Mouse (Mus musculus) thymus, postnatal 10 days (tissue): ENCODE results near the gene Hist1h2be.
"Not testable (repeated sequence)": the region's sequence is repeated elsewhere in the genome, so short reads cannot be mapped to it uniquely, and the experiment has no call there.

ENCODE experiments used
- DNase-seq, 2 experiments: peaks; one replicate each; pipeline ENCODE4 v3.0.0; 2021; ENCODE audit warnings: low spot score in 2 of 2

Hist1h2be gene

DNA sequence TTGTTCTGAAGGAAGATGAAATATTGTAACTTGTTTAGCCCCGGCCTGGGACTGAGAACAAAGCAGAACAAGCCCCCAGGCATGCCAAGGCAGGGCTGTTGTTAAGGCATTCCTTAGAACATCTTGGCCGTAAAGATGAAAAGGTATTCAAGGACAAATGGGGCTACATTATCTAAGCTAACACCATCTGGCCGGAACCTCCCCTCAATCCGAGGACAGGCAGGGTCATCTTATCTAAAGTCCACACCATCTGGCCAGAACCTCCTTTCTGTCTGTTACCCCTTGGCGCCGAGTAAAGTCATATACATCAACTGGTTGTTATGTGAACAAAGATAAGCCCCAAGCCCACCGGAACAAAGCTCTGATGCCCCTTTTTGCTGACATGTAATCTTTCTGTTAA, 29.0 kb downstream of the Hist1h2be start:
- not testable (repeated sequence) for DNase-seq

DNA sequence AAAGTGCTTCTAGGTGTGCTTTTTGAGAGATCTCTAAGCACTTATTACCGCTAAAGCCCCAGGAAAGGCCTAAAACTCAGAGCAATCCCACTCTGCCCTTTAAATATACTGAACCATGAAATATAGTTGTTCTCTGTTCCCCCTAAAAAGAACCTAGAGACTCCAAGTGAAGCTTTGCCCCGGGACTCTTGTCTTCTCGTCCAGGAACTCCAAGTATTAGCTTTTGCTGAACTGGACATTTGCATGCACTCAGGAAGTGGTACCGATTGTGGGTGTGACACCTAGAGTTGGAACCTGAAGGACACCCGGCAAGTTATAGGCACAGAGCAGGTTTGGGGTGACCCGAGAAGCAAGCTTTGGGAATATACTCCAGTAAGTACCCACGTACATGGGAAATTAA, 29.7 kb downstream of the Hist1h2be start:
- DNase-seq, result no peak

DNA sequence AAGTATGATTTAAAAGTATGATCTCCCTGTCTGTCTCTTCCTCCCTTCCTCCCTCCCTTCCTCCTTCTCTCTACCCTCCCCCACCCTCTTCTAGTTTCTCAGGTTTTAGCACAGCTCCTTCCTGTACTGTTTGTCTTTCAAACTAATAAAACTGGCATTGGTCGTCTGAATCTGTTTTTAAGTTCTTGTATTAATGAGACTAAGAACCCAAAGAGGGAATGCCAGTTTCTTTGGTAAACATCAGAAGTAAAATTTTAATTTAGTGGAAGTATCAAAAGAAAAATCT, 34.0 kb downstream of the Hist1h2be start:
- no peak for DNase-seq

DNA sequence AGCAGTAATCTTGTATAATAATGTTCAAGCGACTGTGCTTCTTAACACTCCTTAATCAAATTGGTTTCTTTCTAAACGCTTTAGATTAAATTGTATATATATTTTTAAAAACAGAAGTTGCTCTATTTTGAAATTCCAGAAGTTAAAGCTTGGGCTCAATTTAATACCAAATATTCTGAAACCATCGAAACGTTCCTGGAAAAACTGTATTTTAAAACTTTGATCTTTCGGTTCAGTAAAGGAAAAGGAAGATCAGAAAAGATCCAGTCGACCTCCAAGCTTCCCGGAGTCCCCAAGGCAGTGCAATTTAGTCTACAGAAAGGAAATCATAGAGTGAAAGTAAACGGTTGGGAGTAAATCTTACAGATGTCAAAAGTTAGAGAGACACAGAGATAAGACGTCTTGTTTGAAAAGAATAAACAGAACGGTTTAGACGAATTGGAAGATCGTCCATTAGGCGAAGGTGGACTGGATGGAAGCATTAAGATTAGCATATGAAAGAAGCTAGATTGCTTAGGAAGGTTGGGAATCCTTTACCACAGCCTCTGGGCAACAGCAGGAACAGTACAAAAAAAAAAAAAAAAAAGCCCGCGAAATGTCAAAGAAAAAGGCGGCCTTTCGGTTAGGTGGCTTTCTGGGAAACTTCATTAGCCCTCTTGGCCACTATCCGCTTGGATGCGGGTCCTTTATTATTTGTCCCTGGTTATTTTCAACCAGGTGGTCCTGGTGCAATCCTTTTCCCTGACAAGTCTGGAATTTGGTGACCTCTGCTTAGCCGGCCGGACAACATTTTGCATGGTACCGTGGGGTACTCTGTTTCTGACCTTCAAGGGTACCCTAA, 34.6 kb downstream of the Hist1h2be start:
- no peak for DNase-seq

DNA sequence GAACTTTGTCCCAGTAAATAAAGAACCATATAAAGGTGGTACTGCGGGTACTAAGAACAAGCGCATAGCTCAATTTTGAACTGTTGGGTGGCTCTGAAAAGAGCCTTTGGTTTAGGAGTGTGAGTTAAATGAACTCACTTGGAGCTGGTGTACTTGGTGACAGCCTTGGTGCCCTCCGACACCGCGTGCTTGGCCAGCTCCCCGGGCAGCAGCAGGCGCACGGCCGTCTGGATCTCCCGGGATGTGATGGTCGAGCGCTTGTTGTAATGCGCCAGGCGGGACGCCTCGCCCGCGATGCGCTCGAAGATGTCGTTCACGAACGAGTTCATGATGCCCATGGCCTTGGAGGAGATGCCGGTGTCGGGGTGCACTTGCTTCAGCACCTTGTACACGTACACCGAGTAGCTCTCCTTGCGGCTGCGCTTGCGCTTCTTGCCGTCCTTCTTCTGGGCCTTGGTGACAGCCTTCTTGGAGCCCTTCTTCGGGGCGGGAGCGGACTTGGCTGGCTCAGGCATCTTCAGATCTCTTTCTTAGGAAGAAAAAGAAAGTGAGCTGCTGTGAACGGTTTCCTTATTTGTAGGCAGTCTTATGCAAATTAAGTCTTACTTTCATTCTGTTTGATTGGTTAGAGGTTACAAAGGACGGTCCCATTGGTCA, 35.4 kb downstream of the Hist1h2be start:
- DNase-seq, result peak; percentile 76 to 80

DNA sequence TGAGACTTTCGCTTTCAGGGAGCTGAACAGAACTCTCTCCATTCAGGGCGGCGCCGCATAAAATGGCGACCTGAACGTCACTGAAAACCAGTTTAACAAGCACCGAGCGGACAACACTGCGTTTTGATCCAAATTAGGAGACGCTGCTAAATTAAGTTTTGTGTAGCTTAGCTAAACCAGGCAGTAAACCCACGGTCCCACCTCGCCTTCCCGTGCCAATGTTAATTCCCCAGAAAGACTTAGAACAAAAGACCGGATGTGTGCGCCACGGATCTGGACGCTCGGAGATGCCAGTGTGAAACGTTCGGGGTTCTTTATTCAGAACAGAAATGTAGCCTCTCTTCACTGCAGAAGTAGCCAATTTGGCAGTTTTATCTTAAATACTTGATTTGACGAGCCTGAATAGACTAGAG, 35.9 kb downstream of the Hist1h2be start:
- peak; percentile 57 to 67 for DNase-seq

DNA sequence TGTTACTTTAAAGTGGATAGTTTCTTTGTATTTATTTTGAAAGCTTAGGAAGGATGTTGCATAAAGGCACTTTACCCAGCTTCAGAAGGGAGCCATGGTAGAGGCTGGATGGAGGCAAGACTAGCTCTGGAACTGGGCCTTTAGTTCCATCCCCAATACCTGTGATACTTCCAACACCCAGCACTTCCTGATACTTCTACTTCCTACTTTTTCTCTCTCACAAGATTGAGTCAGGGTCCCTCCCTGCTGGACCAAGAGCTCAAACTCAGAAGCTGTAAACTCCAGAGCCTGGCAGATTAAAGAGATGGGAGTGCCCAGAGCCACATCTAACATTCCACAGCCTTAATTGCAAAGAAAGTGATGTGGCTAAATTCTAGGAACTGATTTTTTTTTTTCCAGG, 36.6 kb downstream of the Hist1h2be start:
- DNase-seq, result no peak

DNA sequence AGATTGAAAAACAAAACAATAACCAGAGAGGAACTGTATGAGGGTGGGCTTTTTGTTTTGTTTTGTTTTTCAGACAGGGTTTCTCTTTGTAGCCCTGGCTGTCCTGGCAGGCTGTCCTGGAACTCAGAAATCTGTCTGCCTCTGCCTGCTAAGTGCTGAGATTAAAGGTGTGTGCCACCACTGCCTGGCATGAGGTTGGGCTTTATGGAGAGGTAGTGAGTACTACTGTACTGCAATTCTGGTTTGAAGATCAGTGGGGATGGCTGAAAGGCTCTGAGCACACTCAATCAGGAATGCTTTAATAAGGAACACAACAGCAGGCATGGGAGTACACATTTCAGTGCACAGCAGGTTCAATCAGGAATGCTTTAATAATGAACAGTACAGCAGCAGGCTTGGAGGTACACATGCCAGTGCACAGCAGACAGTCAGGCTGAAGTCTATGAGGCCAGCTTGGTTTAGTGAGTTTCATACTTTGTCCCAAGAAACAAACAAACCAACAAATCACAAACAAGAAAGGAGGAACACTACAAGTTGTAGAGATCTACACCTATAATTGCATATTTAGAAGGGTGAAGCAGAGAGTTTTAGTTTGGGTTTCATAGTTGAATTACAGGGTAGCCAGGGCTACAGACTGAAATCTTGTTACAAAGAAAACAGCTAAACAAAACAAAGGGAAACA, 37.4 kb downstream of the Hist1h2be start:
- no peak for DNase-seq

DNA sequence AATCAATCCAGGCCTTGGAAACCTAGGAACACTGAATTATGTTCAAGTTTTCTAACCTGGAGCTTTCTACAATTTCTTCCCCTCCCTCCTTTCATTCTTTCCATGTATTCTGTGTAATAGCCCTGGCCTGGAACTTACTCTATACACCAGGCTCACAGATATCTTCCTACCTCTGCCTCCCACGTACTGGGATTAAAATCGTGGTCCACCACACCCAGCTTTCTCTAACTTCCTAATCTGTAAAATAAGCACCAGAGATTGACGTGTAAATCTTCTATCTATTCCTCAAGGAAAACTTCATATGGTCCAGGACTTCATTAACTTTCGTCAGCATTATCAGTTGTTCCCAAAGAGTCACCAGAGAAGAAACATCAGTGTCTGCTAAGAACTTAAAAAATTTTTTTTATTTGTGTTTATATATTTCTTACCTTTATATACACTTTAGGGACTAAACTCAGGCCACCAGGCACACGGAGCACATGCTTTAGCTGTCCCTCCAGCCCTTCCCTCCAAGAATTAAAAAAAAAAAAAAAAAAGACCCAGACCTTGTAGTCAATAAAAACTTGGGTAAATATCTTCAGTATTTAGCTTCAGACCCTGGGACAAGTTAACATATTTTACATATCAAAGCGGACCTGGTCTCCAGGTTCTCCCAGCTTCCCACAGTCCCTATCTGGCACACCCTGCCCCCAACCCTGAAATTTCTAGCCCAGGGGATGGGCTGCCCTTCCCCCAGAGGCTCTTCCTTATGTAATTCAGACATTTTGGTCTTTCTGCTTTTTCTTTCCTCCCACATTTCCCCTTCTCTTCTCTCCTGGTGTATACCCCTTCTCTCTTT, 38.5 kb downstream of the Hist1h2be start:
- no peak for DNase-seq

DNA sequence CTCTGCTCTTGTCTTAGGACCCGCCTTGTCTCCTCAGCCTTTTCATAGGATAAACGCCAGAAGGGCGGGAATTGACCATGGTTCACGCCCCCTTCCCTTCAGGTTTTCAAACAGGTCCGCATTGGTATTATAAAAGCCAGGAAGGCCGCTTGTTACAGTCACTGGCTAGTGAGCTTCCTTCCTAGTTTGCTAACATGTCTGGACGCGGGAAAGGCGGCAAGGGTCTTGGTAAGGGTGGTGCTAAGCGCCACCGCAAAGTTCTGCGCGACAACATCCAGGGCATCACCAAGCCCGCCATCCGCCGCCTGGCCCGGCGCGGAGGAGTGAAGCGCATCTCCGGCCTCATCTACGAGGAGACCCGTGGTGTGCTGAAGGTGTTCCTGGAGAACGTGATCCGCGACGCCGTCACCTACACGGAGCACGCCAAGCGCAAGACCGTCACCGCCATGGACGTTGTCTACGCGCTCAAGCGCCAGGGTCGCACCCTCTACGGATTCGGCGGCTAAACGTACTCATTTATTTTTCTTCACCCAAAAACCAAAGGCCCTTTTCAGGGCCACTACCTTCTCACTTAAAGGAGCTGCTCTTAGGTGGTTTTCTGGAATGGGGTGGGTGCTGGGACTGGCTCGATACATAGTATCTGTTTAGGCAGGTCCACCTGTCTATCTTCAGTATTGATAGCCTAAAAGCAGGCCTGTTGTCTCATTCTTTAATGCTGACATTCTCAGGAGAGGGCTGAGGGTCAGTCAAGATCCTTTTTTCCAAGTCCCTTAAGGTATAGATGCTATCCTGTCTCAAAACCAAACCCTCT, 39.3 kb downstream of the Hist1h2be start, which contains the start of gene Hist1h4d:
Gene Hist1h4d (plus strand): TSS at position 191 of the 811 bp plus-strand sequence.
- DNase-seq, result peak; percentile 96 to 97

DNA sequence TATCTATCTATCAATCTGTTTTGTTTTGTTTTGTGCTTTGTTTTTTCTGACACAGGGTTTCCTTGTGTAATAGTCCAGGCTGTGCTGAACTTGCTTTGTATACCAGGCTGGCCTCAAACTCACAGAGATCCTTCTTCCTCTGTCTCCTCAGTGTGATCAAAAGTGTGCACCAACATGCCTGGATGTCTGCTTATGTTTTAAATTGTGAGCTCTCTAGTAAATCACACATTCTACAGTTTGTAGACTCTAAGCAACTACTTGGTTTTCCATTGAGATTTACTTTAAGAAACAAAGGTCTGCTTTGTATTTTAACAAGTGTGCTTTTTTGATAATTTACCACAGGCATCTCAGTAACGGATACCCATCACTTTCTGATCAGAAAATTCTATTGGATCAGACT, 43.1 kb downstream of the Hist1h2be start:
- no peak for DNase-seq

DNA sequence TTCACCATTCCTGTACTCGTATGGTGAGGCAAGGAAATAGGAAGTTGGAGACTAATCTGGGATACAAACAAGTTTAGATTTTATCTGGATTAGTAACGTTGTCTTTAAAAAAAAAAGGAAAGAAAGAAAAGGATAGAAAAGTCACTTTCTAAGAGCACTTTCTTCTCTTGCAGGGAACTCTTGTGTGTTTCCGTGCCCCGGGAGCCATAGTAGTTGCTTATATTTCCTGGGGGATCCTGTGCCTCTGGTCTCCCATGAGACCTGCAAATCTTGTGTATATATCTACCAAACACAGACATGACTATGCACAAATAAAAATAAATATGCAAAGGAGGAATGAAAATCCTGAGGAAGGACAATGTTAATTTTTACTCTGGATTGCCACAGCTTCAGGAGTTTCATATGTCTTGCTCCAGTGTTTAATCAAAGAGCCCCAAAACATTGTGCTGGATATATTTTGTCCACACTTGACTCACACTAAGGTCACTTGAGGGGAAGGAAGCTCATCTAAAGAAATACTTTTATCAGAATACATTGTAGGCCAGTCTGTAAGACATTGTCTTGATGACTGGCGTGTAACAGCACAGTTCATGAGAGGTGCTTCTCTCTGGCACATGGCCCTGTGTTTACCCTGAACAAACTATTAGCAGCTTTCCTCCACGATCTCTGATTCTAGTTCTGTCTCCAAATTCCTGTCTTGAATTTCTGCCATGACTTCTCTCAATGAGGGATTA, 43.9 kb downstream of the Hist1h2be start:
- DNase-seq, result no peak

DNA sequence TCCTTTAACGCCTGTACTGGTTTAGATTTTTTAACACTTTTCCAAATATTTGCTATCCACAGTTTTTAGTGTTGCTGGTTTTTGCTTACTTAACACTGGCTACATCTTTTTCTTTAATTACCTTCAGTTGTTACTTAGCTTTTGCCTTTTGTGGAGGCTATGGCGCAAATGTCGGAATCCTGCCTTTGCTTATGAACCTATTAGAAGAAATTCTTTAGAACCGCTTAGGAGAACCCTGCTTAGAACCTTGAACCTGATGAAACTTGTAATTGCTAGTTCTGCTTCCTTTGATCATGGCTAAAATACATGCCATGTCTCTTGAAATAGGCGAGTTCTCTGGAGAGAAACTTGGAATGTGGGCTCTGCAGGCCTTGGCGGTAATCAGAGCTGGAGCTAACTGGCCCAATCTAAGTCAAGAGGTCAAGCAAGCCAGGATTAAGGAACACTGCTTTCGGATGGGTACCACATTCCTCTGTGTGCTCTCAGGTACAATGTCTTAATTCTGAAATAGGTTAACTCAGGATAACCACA, 44.5 kb downstream of the Hist1h2be start:
- no peak for DNase-seq

DNA sequence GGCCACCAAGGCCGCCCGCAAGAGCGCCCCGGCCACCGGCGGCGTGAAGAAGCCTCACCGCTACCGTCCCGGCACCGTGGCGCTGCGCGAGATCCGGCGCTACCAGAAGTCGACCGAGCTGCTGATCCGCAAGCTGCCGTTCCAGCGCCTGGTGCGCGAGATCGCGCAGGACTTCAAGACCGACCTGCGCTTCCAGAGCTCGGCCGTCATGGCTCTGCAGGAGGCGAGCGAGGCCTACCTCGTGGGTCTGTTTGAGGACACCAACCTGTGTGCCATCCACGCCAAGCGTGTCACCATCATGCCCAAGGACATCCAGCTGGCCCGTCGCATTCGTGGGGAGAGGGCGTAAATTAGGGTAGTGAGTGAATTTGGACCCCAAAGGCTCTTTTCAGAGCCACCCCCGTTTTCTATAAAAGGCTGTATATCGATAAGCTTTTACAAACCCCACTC, 45.0 kb downstream of the Hist1h2be start:
- DNase-seq, result not testable (repeated sequence)

DNA sequence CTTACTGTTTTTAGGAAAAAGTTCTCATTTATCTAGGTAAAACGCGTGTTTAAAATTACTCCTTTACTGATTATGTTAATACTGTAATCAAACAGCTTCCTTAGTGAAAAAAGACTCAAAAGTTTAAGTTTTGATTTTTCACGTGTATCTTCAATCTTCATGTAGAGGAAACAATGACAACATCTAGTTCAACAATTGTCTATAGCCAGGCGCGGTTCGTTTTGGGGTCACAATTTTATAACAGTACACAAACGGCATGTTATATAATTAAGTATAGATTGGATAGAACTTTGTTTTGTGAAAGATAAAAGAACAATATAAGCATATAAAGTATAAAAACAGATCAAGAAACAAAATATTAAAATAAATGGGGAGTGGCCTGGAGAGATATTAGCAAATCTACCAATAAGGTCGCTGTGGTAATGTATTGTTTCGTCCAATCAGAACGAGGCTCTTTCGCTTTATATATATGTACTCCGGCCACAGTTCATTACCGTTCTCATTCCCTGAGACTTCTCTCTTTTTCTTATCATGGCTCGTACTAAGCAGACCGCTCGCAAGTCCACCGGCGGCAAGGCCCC, 45.6 kb downstream of the Hist1h2be start, which contains the start of gene Hist1h3d:
Gene Hist1h3d (plus strand): TSS at position 493 of the 581 bp plus-strand sequence.
- DNase-seq, result peak in 1 of 2 experiments; percentile 60

DNA sequence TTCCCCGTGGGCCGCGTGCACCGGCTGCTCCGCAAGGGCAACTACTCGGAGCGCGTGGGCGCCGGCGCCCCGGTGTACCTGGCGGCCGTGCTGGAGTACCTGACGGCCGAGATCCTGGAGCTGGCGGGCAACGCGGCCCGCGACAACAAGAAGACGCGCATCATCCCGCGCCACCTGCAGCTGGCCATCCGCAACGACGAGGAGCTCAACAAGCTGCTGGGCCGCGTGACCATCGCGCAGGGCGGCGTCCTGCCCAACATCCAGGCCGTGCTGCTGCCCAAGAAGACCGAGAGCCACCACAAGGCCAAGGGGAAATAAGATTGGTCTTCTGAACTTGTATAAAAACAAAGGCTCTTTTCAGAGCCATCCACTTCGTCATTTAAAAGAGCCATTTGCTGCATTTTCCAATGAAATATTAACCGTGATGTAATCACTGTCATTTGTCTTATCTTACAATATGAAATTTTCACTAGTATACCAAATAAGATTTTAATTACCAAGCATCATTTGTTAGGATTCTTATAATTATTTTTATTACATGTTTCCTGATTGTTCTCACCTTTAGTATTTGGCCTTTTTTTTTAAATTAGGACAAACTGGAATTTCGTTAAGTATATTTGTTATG, 46.3 kb downstream of the Hist1h2be start:
- not testable (repeated sequence) for DNase-seq

DNA sequence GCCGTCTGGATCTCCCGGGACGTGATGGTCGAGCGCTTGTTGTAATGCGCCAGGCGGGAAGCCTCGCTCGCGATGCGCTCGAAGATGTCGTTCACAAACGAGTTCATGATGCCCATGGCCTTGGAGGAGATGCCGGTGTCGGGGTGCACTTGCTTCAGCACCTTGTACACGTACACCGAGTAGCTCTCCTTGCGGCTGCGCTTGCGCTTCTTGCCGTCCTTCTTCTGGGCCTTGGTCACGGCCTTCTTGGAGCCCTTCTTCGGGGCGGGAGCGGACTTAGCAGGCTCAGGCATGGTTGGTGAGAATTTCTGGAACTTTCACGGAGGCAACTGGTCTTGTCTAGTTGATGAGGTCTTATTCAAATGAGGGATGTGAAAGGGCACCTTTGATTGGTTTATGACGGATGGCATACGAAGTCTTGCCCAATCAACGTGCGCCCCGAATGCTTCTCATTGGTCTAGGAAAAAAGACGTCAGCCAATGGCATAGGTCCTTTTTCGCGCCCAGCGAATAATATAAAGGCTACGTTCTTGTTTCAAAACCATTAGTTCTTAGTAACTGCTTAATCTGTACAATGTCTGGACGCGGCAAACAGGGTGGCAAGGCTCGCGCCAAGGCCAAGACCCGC, 46.9 kb downstream of the Hist1h2be start, which contains the start of the genes Hist1h2bf and Hist1h2ad:
Gene Hist1h2bf (minus strand): TSS at position 299 of the 627 bp plus-strand sequence.
Gene Hist1h2ad (plus strand): TSS at position 484 of the 627 bp plus-strand sequence.
- peak; percentile 88 to 93 for DNase-seq
